ENCODE assay signal across 8 mouse cellular contexts in genomic region chr3:145987970-145988683, GRCm38 (mm10). TPM values are rescaled to one million over a fixed set of nuclear protein-coding genes. Genes with fewer than 3 reads are reported as not detected.
DNase-seq lines count a peak whose midpoint lies in the region; ATAC-seq and TF ChIP-seq lines count a peak whose summit lies in the region.

No protein-coding gene starts in this region.

- H3K4me1 ChIP-seq in ES-Bruce4 (ENCODE audit: control insufficient read depth, insufficient read depth, low read length): peaks cover 10% of the 10 kb centered on the region
- H3K4me1 ChIP-seq in brown adipose tissue, adult 24 weeks (ENCODE audit: control insufficient read depth, insufficient read depth, insufficient read length, low read length): no peaks in the 10 kb centered on the region; the same call in 1 of the 2 replicates
- peaks cover 15% of the 10 kb centered on the region for H3K4me1 ChIP-seq in forebrain, postnatal 0 days (ENCODE audit: insufficient read depth)
- peaks cover 13% of the 10 kb centered on the region for H3K4me1 ChIP-seq in lung, embryonic 14.5 days (ENCODE audit: insufficient read depth)

- peak overlapping the region; percentile 85 for H3K4me3 ChIP-seq in ES-Bruce4 (ENCODE audit: low read depth, low read length)
- peak overlapping the region; percentile 70 for H3K4me3 ChIP-seq in brown adipose tissue, adult 24 weeks (ENCODE audit: insufficient read depth, low read depth, low read length)
- H3K4me3 ChIP-seq in forebrain, postnatal 0 days (ENCODE audit: low read depth, low read length): peak overlapping the region; percentile 70
- peak overlapping the region; percentile 64 for H3K4me3 ChIP-seq in layer of hippocampus, adult 2 months
- peak overlapping the region; percentile 67 for H3K4me3 ChIP-seq in lung, embryonic 14.5 days (ENCODE audit: low read depth, low read length)

- no peak for TF ChIP-seq EP300 in ES-Bruce4 (IDR thresholded peaks at IDR 0.05; ENCODE audit: insufficient read depth, low read depth, low read length)

- ATAC-seq in forebrain, postnatal 0 days: peak; percentile 82
- peak; percentile 84 for ATAC-seq in lung, embryonic 14.5 days (ENCODE audit: insufficient read depth)

- intact Hi-C loops in heart, postnatal 36 days (cut with DNase I): loop anchor here (2.0 to 5.0 kb wide), 2 partner anchors 23 to 36 kb away; no protein-coding TSS in a partner anchor

- 1% methylated on average over 75 of the region's 101 CpGs for WGBS in forebrain, postnatal 0 days
- under 1% methylated on average over 97 of the region's 101 CpGs for WGBS in lung, embryonic 14.5 days

- no peak for TF ChIP-seq CTCF in ES-Bruce4 (IDR thresholded peaks at IDR 0.05; ENCODE audit: low read depth, low read length)
- no peak for TF ChIP-seq CTCF in forebrain, postnatal 0 days (IDR thresholded peaks at IDR 0.05; ENCODE audit: low read depth)
- no peak for TF ChIP-seq CTCF in layer of hippocampus, adult 2 months (conservative IDR thresholded peaks at IDR 0.05)
- no peak for TF ChIP-seq CTCF in lung, embryonic 14.5 days (IDR thresholded peaks at IDR 0.05; ENCODE audit: low read depth)

- peak overlapping the region; percentile 96 for H3K9ac ChIP-seq in ES-Bruce4 (ENCODE audit: low read depth, poor library complexity, severe bottlenecking)
- peak overlapping the region; percentile 67 for H3K9ac ChIP-seq in forebrain, postnatal 0 days
- H3K9ac ChIP-seq in lung, embryonic 14.5 days: peak overlapping the region; percentile 82

- peak; percentile 67 for DNase-seq in forebrain, postnatal 0 days
- DNase-seq in heart, postnatal 36 days: peak; percentile 80 to 86
- peak; percentile 51 to 56 for DNase-seq in layer of hippocampus, adult 2 months (ENCODE audit: low spot score in 2 of 2)
- DNase-seq in lung, embryonic 14.5 days: peak; percentile 81
- peak; percentile 73 for DNase-seq in ovary, postnatal 10 days (ENCODE audit: low spot score)
- DNase-seq in thymus, postnatal 36 days: peak; percentile 48 to 58

- H3K4me2 ChIP-seq in forebrain, postnatal 0 days (ENCODE audit: low read depth): peak overlapping the region; percentile 79
- peak overlapping the region; percentile 81 for H3K4me2 ChIP-seq in lung, embryonic 14.5 days

- TF ChIP-seq POLR2A in ES-Bruce4 (IDR thresholded peaks at IDR 0.05; ENCODE audit: insufficient read depth, low read length): no peak

- peak overlapping the region; percentile 27; the same call in 1 of the 2 replicates for H3K27ac ChIP-seq in ES-Bruce4 (ENCODE audit: insufficient read depth, low read length)
- peak overlapping the region; percentile 9 for H3K27ac ChIP-seq in brown adipose tissue, adult 24 weeks (replicated peaks; ENCODE audit: low read depth, low read length)
- H3K27ac ChIP-seq in forebrain, postnatal 0 days (ENCODE audit: low read depth, low read length): peak overlapping the region; percentile 57; the same call in 1 of the 2 replicates
- H3K27ac ChIP-seq in layer of hippocampus, adult 2 months: peak overlapping the region; percentile 69; the same call in 1 of the 2 replicates
- H3K27ac ChIP-seq in lung, embryonic 14.5 days (ENCODE audit: low read depth): peak overlapping the region; percentile 94

- H3K27me3 ChIP-seq in ES-Bruce4 (ENCODE audit: control insufficient read depth, insufficient read depth, low read length, poor library complexity, severe bottlenecking): no peaks in the 10 kb centered on the region
- H3K27me3 ChIP-seq in forebrain, postnatal 0 days (ENCODE audit: insufficient read depth, low read length): peaks cover 5% of the 10 kb centered on the region; the same call in 1 of the 2 replicates
- H3K27me3 ChIP-seq in lung, embryonic 14.5 days (ENCODE audit: insufficient read depth, low read length): peaks cover 8% of the 10 kb centered on the region; the same call in 1 of the 2 replicates

- no peaks in the 10 kb centered on the region for H3K9me3 ChIP-seq in ES-Bruce4 (replicated peaks; ENCODE audit: control insufficient read depth, insufficient read depth, low read length, poor library complexity, severe bottlenecking)
- H3K9me3 ChIP-seq in forebrain, postnatal 0 days (ENCODE audit: low read length): no peaks in the 10 kb centered on the region
- H3K9me3 ChIP-seq in lung, embryonic 14.5 days (ENCODE audit: low read depth, low read length): no peaks in the 10 kb centered on the region

- peaks cover 3% of the 10 kb centered on the region; the same call in 1 of the 2 replicates for H3K36me3 ChIP-seq in ES-Bruce4 (ENCODE audit: control insufficient read depth, insufficient read depth, low read length, poor library complexity, severe bottlenecking)
- no peaks in the 10 kb centered on the region for H3K36me3 ChIP-seq in forebrain, postnatal 0 days (ENCODE audit: insufficient read depth)
- no peaks in the 10 kb centered on the region for H3K36me3 ChIP-seq in lung, embryonic 14.5 days (ENCODE audit: insufficient read depth)

RNA-seq across cellular contexts. Expression of gene Syde2, which starts 0.5 kb away (rescaled TPM):
- 22.4 and 23.0 TPM in 2 replicates for polyA plus RNA-seq in ES-Bruce4 (2011; ENCODE audit: insufficient read depth, insufficient read length, low read depth, missing spikeins)
- 4.4 and 4.5 TPM in 2 replicates for polyA plus RNA-seq in brown adipose tissue, adult 24 weeks (2012; ENCODE audit: insufficient read depth, insufficient read length, missing spikeins)
- total RNA-seq in forebrain, postnatal 0 days (2014; rRNA removed): 5.1 and 5.7 TPM in 2 replicates
- polyA plus RNA-seq in forebrain, postnatal 0 days (2015; fragmentation: Nextera tagmentation; extraction: Ambion mirVana): 0.34 and 0.45 TPM in 2 replicates
- 10 to 100 TPM; 13.8 to 18.6 TPM for total RNA-seq in heart, postnatal 36 days (2021)
- 1 to 10 TPM; 4.7 to 4.8 TPM for total RNA-seq in layer of hippocampus, adult 2 months (2021)
- 2.5 and 3.2 TPM in 2 replicates for polyA plus RNA-seq in lung, embryonic 14.5 days (2014; fragmentation: Nextera tagmentation; extraction: Ambion mirVana)

RNA-seq across cellular contexts. Expression of gene 2410004B18Rik, which starts 50.3 kb away (rescaled TPM):
- polyA plus RNA-seq in ES-Bruce4 (2011; ENCODE audit: insufficient read depth, insufficient read length, low read depth, missing spikeins): 17.1 and 30.1 TPM in 2 replicates
- 18.1 and 19.4 TPM in 2 replicates for polyA plus RNA-seq in brown adipose tissue, adult 24 weeks (2012; ENCODE audit: insufficient read depth, insufficient read length, missing spikeins)
- 57.5 and 71.2 TPM in 2 replicates for total RNA-seq in forebrain, postnatal 0 days (2014; rRNA removed)
- 96.4 and 97.3 TPM in 2 replicates for polyA plus RNA-seq in forebrain, postnatal 0 days (2015; fragmentation: Nextera tagmentation; extraction: Ambion mirVana)
- total RNA-seq in heart, postnatal 36 days (2021): 10 to 100 TPM; 16.0 to 16.6 TPM
- 10 to 100 TPM; 36.7 to 40.6 TPM for total RNA-seq in layer of hippocampus, adult 2 months (2021)
- 50.7 and 52.7 TPM in 2 replicates for polyA plus RNA-seq in lung, embryonic 14.5 days (2014; fragmentation: Nextera tagmentation; extraction: Ambion mirVana)

Comparison
In these comparisons a context has a peak if more than half of its experiments do, and no peak if none do; other contexts are left out.
1. Peak in every context shown above with its lines: DNase-seq, ATAC-seq, H3K4me3 ChIP-seq and H3K27ac ChIP-seq.
2. H3K27ac ChIP-seq: peak in every context shown above with its lines; median percentile 94 in lung, embryonic 14.5 days; 69 in layer of hippocampus, adult 2 months; 57 in forebrain, postnatal 0 days; 27 in ES-Bruce4; 9 in brown adipose tissue, adult 24 weeks.